Mouse (Mus musculus) limb, embryonic 13.5 days (tissue): ENCODE measurements at regions not wholly inside any gene's neighbourhood (a gene's known extent, or its start where the extent isn't known, plus 50 kb on each side); places are given as distances from the start of the nearest gene placed in this dataset.

Source experiments
- ATAC-seq: fragments of 200-750 bp; cut with Nextera tagmentation; 2 replicates; pipeline ENCODE4 v1.8.0; 2017; ENCODE audit warnings: low read depth, moderate number of reproducible peaks, moderate TSS enrichment; ENCODE audit not compliant: low FRiP score
- H3K27ac ChIP-seq: fragments of 300-500 bp; sonication (generic); 2 replicates; pipeline ENCODE4 v1.5.1; 2015; ENCODE audit warnings: inconsistent platforms, mild to moderate bottlenecking, moderate library complexity
- H3K27me3 ChIP-seq: fragments of 300-500 bp; sonication (generic); 2 replicates; pipeline ENCODE4 v1.6.1; 2015; ENCODE audit warnings: mild to moderate bottlenecking, inconsistent platforms
- H3K36me3 ChIP-seq: fragments of 300-500 bp; sonication (generic); 2 replicates; pipeline ENCODE4 v1.6.1; 2015; ENCODE audit warnings: inconsistent platforms, mild to moderate bottlenecking, moderate library complexity
- H3K4me1 ChIP-seq: fragments of 300-500 bp; sonication (generic); 2 replicates; pipeline ENCODE4 v1.6.1; 2015; ENCODE audit warnings: inconsistent platforms
- H3K4me2 ChIP-seq: fragments of 300-500 bp; sonication (generic); replicated peaks from 2 replicates; pipeline ENCODE4 v1.6.1; 2015; ENCODE audit warnings: inconsistent platforms, mild to moderate bottlenecking, moderate library complexity
- H3K4me3 ChIP-seq: fragments of 300-500 bp; sonication (generic); 2 replicates; pipeline ENCODE4 v1.5.1; 2015; ENCODE audit warnings: moderate library complexity, mild to moderate bottlenecking, inconsistent platforms
- H3K9ac ChIP-seq: fragments of 300-500 bp; sonication (generic); 2 replicates; pipeline ENCODE4 v1.6.1; 2015; ENCODE audit warnings: mild to moderate bottlenecking, inconsistent platforms
- H3K9me3 ChIP-seq: fragments of 300-500 bp; sonication (generic); 2 replicates; pipeline ENCODE4 v1.6.1; 2016; ENCODE audit warnings: inconsistent platforms
- WGBS: fragments of 180-500 bp; shearing (Covaris S2); methylation state at CpG from one replicate; pipeline ENCODE4 v1.1.7; 2015; 5-methylcytosine and 5-hydroxymethylcytosine counted together

GRCm38 (mm10) chr1:184595449-184595848 is 137.0 kb downstream of the Hlx start:
- no peak for ATAC-seq
- no peak overlapping the region for H3K4me3 ChIP-seq
- H3K4me1 ChIP-seq, result peaks cover 18% of the 10 kb centered on the region
- H3K9me3 ChIP-seq, result no peaks in the 10 kb centered on the region
- 0 out of 2 replicates have a peak overlapping the region, but pooled peaks have one; percentile 3 for H3K27ac ChIP-seq
- H3K27me3 ChIP-seq, result peaks cover 7% of the 10 kb centered on the region; the same call in 1 of the 2 replicates
- H3K36me3 ChIP-seq, result no peaks in the 10 kb centered on the region
- WGBS, result 68% methylated on average over 12 of the region's 12 CpGs
- no peak overlapping the region; the same call in 1 of the 2 replicates for H3K4me2 ChIP-seq
- H3K9ac ChIP-seq, result no peak overlapping the region

GRCm38 (mm10) chr1:184590634-184591033 is 141.8 kb downstream of the Hlx start:
- no peaks in the 10 kb centered on the region for H3K9me3 ChIP-seq
- no peak overlapping the region for H3K9ac ChIP-seq
- H3K27ac ChIP-seq, result no peak overlapping the region
- H3K4me2 ChIP-seq, result no peak overlapping the region
- 53% methylated on average over 7 of the region's 7 CpGs for WGBS
- no peaks in the 10 kb centered on the region for H3K36me3 ChIP-seq
- peaks cover 18% of the 10 kb centered on the region for H3K4me1 ChIP-seq
- ATAC-seq, result no peak
- peaks cover 13% of the 10 kb centered on the region; the same call in 1 of the 2 replicates for H3K27me3 ChIP-seq
- no peak overlapping the region for H3K4me3 ChIP-seq

- Histone ChIP-seq H3K27ac (no peak overlapping the region), H3K4me3 (no peak overlapping the region), H3K9ac (no peak overlapping the region), H3K4me1 (peaks cover 14% of the 10 kb centered on the region), H3K27me3 (peaks cover 13% of the 10 kb centered on the region; the same call in 1 of the 2 replicates), H3K4me2 (no peak overlapping the region), H3K9me3 (no peaks in the 10 kb centered on the region), H3K36me3 (no peaks in the 10 kb centered on the region)
- ATAC-seq, result no peak
- WGBS, result 78% methylated on average over 4 of the region's 4 CpGs
These were observed 143.1 kb downstream of the Hlx start for GRCm38 (mm10) chr1:184589277-184589676.

GRCm38 (mm10) chr1:184584505-184584874 is 147.9 kb downstream of the Hlx start:
- no peaks in the 10 kb centered on the region for H3K9me3 ChIP-seq
- no peak; the same call in 1 of the 2 replicates for ATAC-seq
- no peak overlapping the region for H3K4me3 ChIP-seq
- 58% methylated on average over 12 of the region's 12 CpGs for WGBS
- H3K9ac ChIP-seq, result no peak overlapping the region
- no peaks in the 10 kb centered on the region for H3K36me3 ChIP-seq
- peaks cover 10% of the 10 kb centered on the region; the same call in 1 of the 2 replicates for H3K27me3 ChIP-seq
- H3K4me1 ChIP-seq, result peaks cover 18% of the 10 kb centered on the region
- no peak overlapping the region for H3K4me2 ChIP-seq
- no peak overlapping the region for H3K27ac ChIP-seq

- Histone ChIP-seq H3K27me3 (peaks cover 10% of the 10 kb centered on the region; the same call in 1 of the 2 replicates), H3K9ac (no peak overlapping the region), H3K4me1 (peaks cover 18% of the 10 kb centered on the region), H3K36me3 (no peaks in the 10 kb centered on the region), H3K4me2 (no peak overlapping the region), H3K9me3 (no peaks in the 10 kb centered on the region), H3K27ac (no peak overlapping the region), H3K4me3 (no peak overlapping the region)
- 67% methylated on average over 6 of the region's 6 CpGs for WGBS
- ATAC-seq, result no peak
These were observed 148.5 kb downstream of the Hlx start for GRCm38 (mm10) chr1:184583751-184584504.

- Histone ChIP-seq H3K4me1 (peaks cover 17% of the 10 kb centered on the region), H3K4me3 (no peak overlapping the region), H3K36me3 (no peaks in the 10 kb centered on the region), H3K4me2 (no peak overlapping the region), H3K9me3 (peaks cover 3% of the 10 kb centered on the region; the same call in 1 of the 2 replicates), H3K9ac (no peak overlapping the region), H3K27me3 (peaks cover 14% of the 10 kb centered on the region), H3K27ac (no peak overlapping the region)
- 75% methylated on average over 3 of the region's 3 CpGs for WGBS
- ATAC-seq, result no peak
These were observed 152.9 kb downstream of the Hlx start for GRCm38 (mm10) chr1:184579475-184579874.

GRCm38 (mm10) chr1:184576527-184576926 is 155.9 kb downstream of the Hlx start:
- ATAC-seq, result no peak

GRCm38 (mm10) chr1:184573325-184573724 is 159.1 kb downstream of the Hlx start:
- H3K27me3 ChIP-seq, result peaks cover 7% of the 10 kb centered on the region; the same call in 1 of the 2 replicates
- no peaks in the 10 kb centered on the region for H3K36me3 ChIP-seq
- no peak overlapping the region for H3K9ac ChIP-seq
- peaks cover 5% of the 10 kb centered on the region; the same call in 1 of the 2 replicates for H3K4me1 ChIP-seq
- peaks cover 3% of the 10 kb centered on the region; the same call in 1 of the 2 replicates for H3K9me3 ChIP-seq
- no peak for ATAC-seq
- H3K4me3 ChIP-seq, result no peak overlapping the region
- H3K4me2 ChIP-seq, result no peak overlapping the region
- no peak overlapping the region for H3K27ac ChIP-seq
- WGBS, result 60% methylated on average over 7 of the region's 7 CpGs

More at GRCm38 (mm10) chr1:184576527-184576926, 155.9 kb downstream of the Hlx start:
- no peaks in the 10 kb centered on the region for H3K36me3 ChIP-seq
- WGBS, result 50% methylated on average over 7 of the region's 7 CpGs
- peaks cover 3% of the 10 kb centered on the region; the same call in 1 of the 2 replicates for H3K9me3 ChIP-seq
- H3K4me1 ChIP-seq, result peaks cover 6% of the 10 kb centered on the region
- no peak overlapping the region for H3K4me3 ChIP-seq
- no peak overlapping the region for H3K27ac ChIP-seq
- H3K27me3 ChIP-seq, result peaks cover 14% of the 10 kb centered on the region
- no peak overlapping the region for H3K9ac ChIP-seq
- H3K4me2 ChIP-seq, result no peak overlapping the region

- no peak for ATAC-seq
- WGBS, result 82% methylated on average over 5 of the region's 5 CpGs
- Histone ChIP-seq H3K27me3 (0 out of 2 replicates have a peak, but pooled peaks cover 2% of the 10 kb centered on the region), H3K4me1 (no peaks in the 10 kb centered on the region; the same call in 1 of the 2 replicates), H3K9me3 (no peaks in the 10 kb centered on the region), H3K4me2 (no peak overlapping the region), H3K4me3 (no peak overlapping the region), H3K9ac (no peak overlapping the region), H3K27ac (no peak overlapping the region), H3K36me3 (no peaks in the 10 kb centered on the region)
These were observed 161.7 kb downstream of the Hlx start for GRCm38 (mm10) chr1:184570681-184571080.

GRCm38 (mm10) chr1:184562926-184563325 is 169.5 kb downstream of the Hlx start:
- Histone ChIP-seq H3K4me3 (no peak overlapping the region), H3K9ac (no peak overlapping the region), H3K9me3 (no peaks in the 10 kb centered on the region), H3K4me1 (no peaks in the 10 kb centered on the region), H3K36me3 (no peaks in the 10 kb centered on the region), H3K4me2 (no peak overlapping the region), H3K27ac (no peak overlapping the region), H3K27me3 (no peaks in the 10 kb centered on the region)
- 87% methylated on average over 4 of the region's 4 CpGs for WGBS
- ATAC-seq, result no peak

- no peak for ATAC-seq
- 93% methylated on average over 5 of the region's 5 CpGs for WGBS
- Histone ChIP-seq H3K4me3 (no peak overlapping the region), H3K36me3 (no peaks in the 10 kb centered on the region), H3K27ac (no peak overlapping the region), H3K9ac (no peak overlapping the region), H3K9me3 (no peaks in the 10 kb centered on the region), H3K4me1 (no peaks in the 10 kb centered on the region), H3K27me3 (no peaks in the 10 kb centered on the region), H3K4me2 (no peak overlapping the region)
These were observed 170.2 kb downstream of the Hlx start for GRCm38 (mm10) chr1:184562239-184562638.

- 76% methylated on average over 7 of the region's 7 CpGs for WGBS
- H3K4me3 ChIP-seq, result no peak overlapping the region
- H3K9me3 ChIP-seq, result no peaks in the 10 kb centered on the region
- H3K9ac ChIP-seq, result no peak overlapping the region
- no peak for ATAC-seq
- no peaks in the 10 kb centered on the region for H3K27me3 ChIP-seq
- H3K36me3 ChIP-seq, result no peaks in the 10 kb centered on the region
- H3K4me1 ChIP-seq, result no peaks in the 10 kb centered on the region
- no peak overlapping the region for H3K27ac ChIP-seq
- H3K4me2 ChIP-seq, result no peak overlapping the region
These were observed 172.9 kb downstream of the Hlx start for GRCm38 (mm10) chr1:184559543-184559942.
